Mouse (Mus musculus) kidney, embryonic 15.5 days (tissue): ENCODE results near the gene Rbm47. TPM values are rescaled to one million over a fixed set of nuclear protein-coding genes. Genes with fewer than 3 reads are reported as not detected.

ENCODE experiments used
- ATAC-seq: fragments of 200-750 bp; cut with Nextera tagmentation; replicated peaks from 2 replicates; pipeline ENCODE4 v1.8.0; 2017; ENCODE audit warnings: moderate TSS enrichment; ENCODE audit not compliant: low FRiP score
- H3K27ac ChIP-seq: fragments of 300-500 bp; sonication (generic); 2 replicates; pipeline ENCODE4 v1.5.1; 2015; ENCODE audit warnings: mild to moderate bottlenecking, inconsistent platforms
- H3K27me3 ChIP-seq: fragments of 300-500 bp; sonication (generic); 2 replicates; pipeline ENCODE4 v1.6.1; 2015; ENCODE audit warnings: inconsistent platforms
- H3K36me3 ChIP-seq: fragments of 300-500 bp; sonication (generic); 2 replicates; pipeline ENCODE4 v1.6.1; 2015; ENCODE audit warnings: inconsistent platforms
- H3K4me1 ChIP-seq: fragments of 300-500 bp; sonication (generic); 2 replicates; pipeline ENCODE4 v1.6.1; 2015; ENCODE audit warnings: inconsistent platforms
- H3K4me2 ChIP-seq: fragments of 300-500 bp; sonication (generic); 2 replicates; pipeline ENCODE4 v1.6.1; 2015; ENCODE audit warnings: moderate library complexity, mild to moderate bottlenecking, inconsistent platforms
- H3K4me3 ChIP-seq: fragments of 300-500 bp; sonication (generic); replicated peaks from 2 replicates; pipeline ENCODE4 v1.5.1; 2015; ENCODE audit warnings: mild to moderate bottlenecking, inconsistent platforms
- H3K9ac ChIP-seq: fragments of 300-500 bp; sonication (generic); 2 replicates; pipeline ENCODE4 v1.6.1; 2015; ENCODE audit warnings: mild to moderate bottlenecking, inconsistent platforms
- H3K9me3 ChIP-seq: fragments of 300-500 bp; sonication (generic); replicated peaks from 2 replicates; pipeline ENCODE4 v1.6.1; 2016; ENCODE audit warnings: inconsistent platforms
- WGBS: fragments of 180-500 bp; shearing (Covaris S2); methylation state at CpG from one replicate; pipeline ENCODE4 v1.1.7; 2015; ENCODE audit warnings: mixed read lengths; 5-methylcytosine and 5-hydroxymethylcytosine counted together
- polyA plus RNA-seq: library from polyadenylated mRNA; unstranded; fragments of >200 nt; fragmentation: Nextera tagmentation; extraction: Ambion mirVana; gene quantifications from 2 replicates; pipeline ENCODE4 v1.2.1, GENCODE M21; 2015

Gene Rbm47
- polyA plus RNA-seq: 60.6 and 64.7 TPM in 2 replicates

- H3K9me3 ChIP-seq: no peaks in the 10 kb centered on the region
- 83% methylated on average over 2 of the region's 2 CpGs for WGBS
- no peak within 1 kb of the TSS for H3K4me3 ChIP-seq
- H3K27ac ChIP-seq: no peak within 1 kb of the TSS
- H3K4me2 ChIP-seq: no peak within 1 kb of the TSS
- H3K4me1 ChIP-seq: no peaks in the 10 kb centered on the region; the same call in 1 of the 2 replicates
- H3K27me3 ChIP-seq: no peaks in the 10 kb centered on the region
- H3K9ac ChIP-seq: no peak within 1 kb of the TSS
- ATAC-seq: no peak
- H3K36me3 ChIP-seq: no peaks in the 10 kb centered on the region
Measured at GRCm38 (mm10) chr5:66173018-66173417, at the start of gene Rbm47. Rbm47 (minus strand) TSS chr5:66173118.

DNA sequence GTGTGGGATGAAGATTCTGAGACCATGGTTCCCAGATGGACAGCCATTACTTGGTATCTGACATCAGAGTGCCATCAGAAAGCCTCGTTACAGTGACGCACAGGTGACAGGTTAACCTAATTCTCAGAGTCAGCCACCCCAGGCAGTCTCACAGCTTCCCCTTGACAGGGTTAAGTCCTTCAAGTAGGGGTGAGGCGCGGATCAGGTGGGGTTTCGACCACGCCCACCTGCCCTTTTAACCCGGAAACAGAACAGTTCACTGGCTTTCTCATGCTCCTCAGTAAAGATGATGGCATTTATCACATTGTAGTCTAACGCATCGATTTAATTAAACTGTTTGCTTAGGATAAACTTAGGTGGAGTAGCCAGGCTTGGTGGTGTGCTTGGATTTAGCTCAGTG is 47.7 kb upstream of the Rbm47 start:
- Histone ChIP-seq H3K9me3 (no peaks in the 10 kb centered on the region), H3K4me1 (peaks cover 27% of the 10 kb centered on the region)
- no peak for ATAC-seq

DNA sequence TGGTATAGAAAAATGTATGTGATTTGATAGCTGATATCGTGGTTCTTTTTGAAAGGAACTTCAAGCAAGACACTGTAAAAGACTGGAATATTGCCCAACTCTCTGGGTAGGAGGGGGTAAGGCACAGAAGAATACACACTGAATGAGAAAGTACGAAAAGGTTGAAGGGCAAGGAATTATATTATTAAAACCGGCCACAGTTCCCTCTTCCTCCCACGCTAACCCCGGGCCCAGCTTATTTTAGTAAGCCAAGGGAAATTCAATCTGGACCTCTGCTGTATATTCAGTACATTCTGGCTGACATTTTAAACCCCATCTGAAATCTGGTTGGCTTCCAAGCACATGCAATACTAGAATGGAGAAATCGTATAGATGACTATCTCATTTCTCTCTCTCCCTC is 46.8 kb upstream of the Rbm47 start:
- Histone ChIP-seq H3K27me3 (no peaks in the 10 kb centered on the region), H3K4me2 (peak overlapping the region; percentile 34), H3K27ac (no peak overlapping the region), H3K9me3 (no peaks in the 10 kb centered on the region), H3K4me3 (no peak overlapping the region), H3K4me1 (peaks cover 27% of the 10 kb centered on the region), H3K9ac (no peak overlapping the region), H3K36me3 (no peaks in the 10 kb centered on the region)
- WGBS: 38% methylated on average over 6 of the region's 6 CpGs
- ATAC-seq: no peak; the same call in 1 of the 2 replicates

More for the DNA sequence above, 47.7 kb upstream of the Rbm47 start:
- Histone ChIP-seq H3K9ac (no peak overlapping the region), H3K4me2 (no peak overlapping the region), H3K27me3 (no peaks in the 10 kb centered on the region), H3K4me3 (no peak overlapping the region), H3K36me3 (no peaks in the 10 kb centered on the region), H3K27ac (no peak overlapping the region)
- 75% methylated on average over 9 of the region's 9 CpGs for WGBS

DNA sequence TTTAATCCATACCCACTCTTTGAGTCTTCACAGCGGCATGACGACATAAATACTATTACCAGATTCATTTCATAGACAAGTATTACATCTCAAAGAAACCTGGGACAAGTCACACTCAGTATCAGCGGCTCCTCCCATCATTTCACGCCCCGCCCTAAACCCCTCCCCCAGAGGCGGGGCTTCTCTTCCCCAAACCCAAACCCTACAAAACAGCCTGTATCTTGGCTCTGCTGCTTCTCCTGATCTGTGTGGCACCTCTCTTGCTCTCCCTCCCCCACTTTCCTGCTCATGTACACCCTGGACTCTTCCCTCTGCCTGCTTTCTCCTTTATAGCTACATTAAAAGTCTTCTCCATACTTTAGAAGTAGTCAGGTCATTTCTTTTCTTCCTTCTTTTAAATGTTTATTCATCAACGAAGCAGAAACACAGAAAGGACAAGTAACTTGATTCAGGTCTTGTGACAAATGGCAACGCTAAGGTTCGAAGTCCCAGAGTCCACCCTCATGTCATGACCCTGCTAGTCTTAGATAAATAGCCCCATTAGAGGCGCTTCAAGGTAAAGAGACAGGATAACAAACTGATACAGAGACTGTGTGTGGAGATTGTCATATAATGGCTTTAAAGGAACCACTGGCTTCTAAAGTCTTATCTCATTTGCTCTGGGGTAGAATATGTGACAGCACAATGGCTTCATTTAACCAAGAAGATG is 42.8 kb upstream of the Rbm47 start:
- no peaks in the 10 kb centered on the region for H3K36me3 ChIP-seq
- H3K27me3 ChIP-seq: no peaks in the 10 kb centered on the region
- peaks cover 25% of the 10 kb centered on the region for H3K4me1 ChIP-seq
- H3K4me3 ChIP-seq: no peak overlapping the region
- H3K27ac ChIP-seq: no peak overlapping the region
- ATAC-seq: no peak
- 47% methylated on average over 10 of the region's 10 CpGs for WGBS
- no peak overlapping the region for H3K4me2 ChIP-seq
- H3K9me3 ChIP-seq: no peaks in the 10 kb centered on the region
- no peak overlapping the region for H3K9ac ChIP-seq

GRCm38 (mm10) chr5:66214395-66214935 is 41.5 kb upstream of the Rbm47 start:
- no peak overlapping the region for H3K9ac ChIP-seq
- peaks cover 13% of the 10 kb centered on the region for H3K4me1 ChIP-seq
- H3K4me2 ChIP-seq: no peak overlapping the region
- H3K27ac ChIP-seq: no peak overlapping the region
- no peaks in the 10 kb centered on the region for H3K36me3 ChIP-seq
- ATAC-seq: no peak
- H3K9me3 ChIP-seq: no peaks in the 10 kb centered on the region
- H3K27me3 ChIP-seq: no peaks in the 10 kb centered on the region
- 68% methylated on average over 7 of the region's 7 CpGs for WGBS
- H3K4me3 ChIP-seq: no peak overlapping the region

DNA sequence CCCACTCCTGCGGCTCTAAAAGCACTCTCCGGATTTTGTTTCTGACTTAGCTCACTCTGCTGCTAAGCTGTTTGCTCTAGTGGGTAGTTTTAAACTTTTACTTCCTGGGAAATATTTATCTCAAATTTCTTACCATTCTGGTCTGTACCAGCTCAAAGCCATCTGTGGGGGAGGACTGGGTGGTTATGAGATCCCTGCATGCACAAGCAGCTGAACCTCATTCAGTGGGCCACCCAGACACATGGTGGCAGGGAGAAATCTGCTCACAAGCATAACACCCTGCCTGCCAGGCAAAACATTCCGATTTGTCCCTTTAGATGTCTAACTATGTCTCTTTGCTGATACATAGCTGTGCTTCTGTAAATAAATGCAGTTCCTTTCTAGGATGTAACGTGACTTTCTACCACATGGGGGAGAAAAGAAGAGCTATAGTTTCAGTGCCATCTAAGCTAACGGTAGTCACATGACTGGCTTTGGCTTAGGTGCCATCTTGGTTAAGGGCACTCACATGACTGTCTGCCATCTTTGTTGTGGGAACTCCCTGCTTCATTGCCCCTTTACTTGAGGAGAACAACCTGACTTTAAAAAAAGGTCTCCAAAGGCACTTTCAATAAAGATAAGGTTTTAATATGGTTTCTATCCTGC is 36.7 kb upstream of the Rbm47 start:
- no peaks in the 10 kb centered on the region for H3K27me3 ChIP-seq
- no peaks in the 10 kb centered on the region for H3K36me3 ChIP-seq
- WGBS: 69% methylated on average over 5 of the region's 5 CpGs
- no peak overlapping the region for H3K27ac ChIP-seq
- ATAC-seq: peak; percentile 62; the same call in 1 of the 2 replicates
- no peaks in the 10 kb centered on the region for H3K9me3 ChIP-seq
- H3K4me2 ChIP-seq: no peak overlapping the region
- no peak overlapping the region for H3K4me3 ChIP-seq
- no peaks in the 10 kb centered on the region for H3K4me1 ChIP-seq
- no peak overlapping the region for H3K9ac ChIP-seq

GRCm38 (mm10) chr5:66204966-66205365 is 32.0 kb upstream of the Rbm47 start:
- Histone ChIP-seq H3K4me1 (no peaks in the 10 kb centered on the region), H3K27ac (no peak overlapping the region), H3K27me3 (no peaks in the 10 kb centered on the region), H3K36me3 (no peaks in the 10 kb centered on the region), H3K9ac (no peak overlapping the region), H3K4me3 (no peak overlapping the region), H3K4me2 (no peak overlapping the region), H3K9me3 (no peaks in the 10 kb centered on the region)
- ATAC-seq: no peak
- WGBS: 75% methylated on average over 4 of the region's 4 CpGs

DNA sequence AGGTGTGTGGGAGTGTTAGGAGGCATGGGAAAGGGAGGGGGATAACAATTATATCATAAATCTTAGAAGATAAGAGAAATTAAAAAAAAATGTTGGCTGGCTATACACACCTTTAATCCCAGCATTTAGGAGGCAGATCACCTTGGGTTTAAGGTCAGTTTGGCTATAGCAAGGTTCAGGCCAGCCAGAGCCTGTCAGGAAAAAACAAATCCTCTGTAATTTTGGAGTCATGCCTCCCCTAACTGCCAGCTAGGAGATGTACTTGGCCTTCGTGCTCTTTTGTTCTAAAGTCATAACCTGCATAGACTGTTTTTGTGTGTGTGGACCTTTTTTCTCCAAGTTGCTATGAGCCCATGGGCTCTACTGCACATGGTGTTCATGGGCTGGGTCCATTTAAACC is 30.5 kb upstream of the Rbm47 start:
- Histone ChIP-seq H3K27ac (no peak overlapping the region), H3K36me3 (no peaks in the 10 kb centered on the region), H3K9me3 (no peaks in the 10 kb centered on the region), H3K4me2 (no peak overlapping the region), H3K4me1 (no peaks in the 10 kb centered on the region), H3K27me3 (no peaks in the 10 kb centered on the region), H3K9ac (no peak overlapping the region), H3K4me3 (no peak overlapping the region)
- WGBS: 79% methylated on average over 1 of the region's 1 CpGs
- ATAC-seq: no peak

DNA sequence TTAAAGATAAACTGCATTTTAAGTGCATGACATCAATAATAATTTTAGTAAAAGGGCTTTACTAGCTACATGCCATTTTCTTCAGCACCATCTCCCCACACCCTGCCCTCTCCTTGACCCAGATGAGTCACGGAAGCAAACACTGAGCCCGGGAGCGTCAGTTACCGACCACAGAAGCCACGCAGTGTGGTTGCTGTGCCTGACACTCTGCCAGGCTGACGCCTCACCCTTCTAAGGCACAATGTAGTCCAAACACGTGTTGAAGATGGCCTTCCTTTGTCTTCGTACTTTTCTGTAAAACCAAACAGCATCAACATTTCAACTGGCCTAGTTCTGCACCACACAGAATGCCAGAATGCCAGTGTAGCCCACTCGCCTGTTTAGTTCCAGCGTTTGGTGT is 27.1 kb upstream of the Rbm47 start:
- H3K36me3 ChIP-seq: no peaks in the 10 kb centered on the region
- 63% methylated on average over 10 of the region's 10 CpGs for WGBS
- no peaks in the 10 kb centered on the region for H3K9me3 ChIP-seq
- no peak overlapping the region for H3K4me2 ChIP-seq
- ATAC-seq: no peak
- H3K4me1 ChIP-seq: no peaks in the 10 kb centered on the region
- no peak overlapping the region for H3K27ac ChIP-seq
- H3K4me3 ChIP-seq: no peak overlapping the region
- no peaks in the 10 kb centered on the region for H3K27me3 ChIP-seq
- no peak overlapping the region for H3K9ac ChIP-seq

- H3K27ac ChIP-seq: no peak overlapping the region
- H3K36me3 ChIP-seq: no peaks in the 10 kb centered on the region
- no peak overlapping the region for H3K4me2 ChIP-seq
- no peaks in the 10 kb centered on the region for H3K9me3 ChIP-seq
- H3K4me3 ChIP-seq: no peak overlapping the region
- H3K27me3 ChIP-seq: no peaks in the 10 kb centered on the region
- H3K4me1 ChIP-seq: 0 out of 2 replicates have a peak, but pooled peaks cover 2% of the 10 kb centered on the region
- H3K9ac ChIP-seq: no peak overlapping the region
- 80% methylated on average over 10 of the region's 10 CpGs for whole genome bisulfite sequencing
- ATAC-seq: no peak
Measured at GRCm38 (mm10) chr5:66195323-66195722, 22.4 kb upstream of the Rbm47 start.

DNA sequence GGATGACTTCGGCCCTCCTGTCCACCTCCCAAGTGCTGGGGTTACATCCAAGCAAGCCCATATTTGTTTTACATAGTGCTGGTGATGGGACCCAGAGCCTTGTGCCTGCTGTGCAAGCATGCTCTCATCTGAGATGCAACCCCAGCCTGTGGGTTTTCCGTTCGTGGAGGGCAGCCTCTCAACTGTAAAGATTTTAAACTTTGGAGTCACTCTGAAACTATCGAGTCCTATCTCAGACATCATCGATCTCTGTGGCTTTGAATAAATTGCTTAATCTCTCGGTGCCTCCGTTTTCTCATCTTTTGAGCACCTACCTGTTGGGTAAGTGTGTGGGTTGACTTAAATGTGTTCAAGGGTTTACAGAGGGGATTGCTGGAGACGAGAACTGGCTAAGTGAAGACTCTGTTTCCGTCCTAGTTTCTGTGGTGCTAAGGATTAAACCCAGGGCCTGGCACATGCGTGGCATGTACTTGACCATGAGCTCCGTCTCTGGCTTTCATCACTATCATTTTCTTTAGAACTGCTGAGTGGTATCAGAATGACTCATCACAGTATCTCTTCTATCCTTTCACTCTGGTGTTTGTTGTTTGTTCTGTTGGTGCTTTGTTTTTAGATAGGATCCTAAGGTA is 20.4 kb upstream of the Rbm47 start:
- Histone ChIP-seq H3K9ac (no peak overlapping the region), H3K4me2 (no peak overlapping the region), H3K27me3 (no peaks in the 10 kb centered on the region), H3K4me1 (0 out of 2 replicates have a peak, but pooled peaks cover 2% of the 10 kb centered on the region), H3K36me3 (no peaks in the 10 kb centered on the region), H3K4me3 (no peak overlapping the region), H3K27ac (no peak overlapping the region), H3K9me3 (no peaks in the 10 kb centered on the region)
- ATAC-seq: no peak
- 89% methylated on average over 11 of the region's 11 CpGs for WGBS

- Histone ChIP-seq H3K27ac (no peak overlapping the region), H3K4me1 (0 out of 2 replicates have a peak, but pooled peaks cover 2% of the 10 kb centered on the region), H3K36me3 (no peaks in the 10 kb centered on the region), H3K9ac (no peak overlapping the region), H3K4me2 (no peak overlapping the region), H3K4me3 (no peak overlapping the region), H3K27me3 (no peaks in the 10 kb centered on the region), H3K9me3 (no peaks in the 10 kb centered on the region)
- WGBS: 80% methylated on average over 7 of the region's 7 CpGs
- no peak for ATAC-seq
Measured at GRCm38 (mm10) chr5:66191185-66191503, 18.2 kb upstream of the Rbm47 start.
